ENCODE assay signal across 11 mouse cellular contexts in the genomic region with DNA sequence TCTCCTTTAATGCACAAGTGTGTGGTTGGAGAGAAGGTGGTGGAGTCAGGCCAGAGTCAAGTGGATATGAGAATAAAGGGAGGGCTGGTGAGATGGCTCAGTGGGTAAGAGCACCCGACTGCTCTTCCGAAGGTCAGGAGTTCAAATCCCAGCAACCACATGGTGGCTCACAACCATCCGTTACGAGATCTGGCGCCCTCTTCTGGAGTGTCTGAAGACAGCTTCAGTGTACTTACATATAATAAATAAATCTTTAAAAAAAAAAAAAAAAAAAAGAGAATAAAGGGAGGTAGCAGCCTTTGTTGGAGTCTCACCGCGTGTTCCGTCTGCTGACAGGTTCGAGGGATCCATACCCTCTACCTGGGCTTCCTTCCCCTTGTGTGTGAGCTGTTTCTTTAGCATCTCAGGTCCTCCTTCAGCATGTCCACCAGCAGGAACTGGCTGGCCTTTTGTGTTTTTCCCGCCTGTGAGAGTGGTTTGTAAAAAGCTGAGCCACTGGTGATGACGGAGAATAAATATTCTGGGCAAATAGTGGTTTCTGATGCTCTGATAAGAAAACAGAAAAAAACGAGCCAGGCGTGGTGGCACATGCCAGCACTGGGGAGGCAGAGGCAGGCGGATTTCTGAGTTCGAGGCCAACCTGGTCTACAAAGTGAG. TPM values are rescaled to one million over a fixed set of nuclear protein-coding genes. Genes with fewer than 3 reads are reported as not detected.
"Had no signal": no experiment of that assay in that cellular context is flagged by ENCODE, and none has a peak within 500 bp of the region (broad histone marks: within the 10 kb centered on the region; RNA-seq: fewer than 3 reads in every experiment).

No protein-coding gene starts in this region.

RNA-seq across cellular contexts. Expression of a gene that starts 41.3 kb away (rescaled TPM):
- total RNA-seq: layer of hippocampus, postnatal 25 days; liver, adult 2 months; megakaryocyte progenitor cell, adult 5-6 weeks; megakaryocyte-erythroid progenitor cell, adult 5-6 weeks; monocyte, adult 5-6 weeks; neutrophil, adult 5-6 weeks had no signal
- polyA plus RNA-seq: kidney, embryonic 15.5 days; liver, adult 2 months; liver, embryonic 13.5 days; myocyte; spleen, adult 2 months; stomach, embryonic 16.5 days had no signal
